Comparison of ENCODE assay signal across 10 mouse cellular contexts in genomic region chr2:44147971-44148370, GRCm38 (mm10).
DNase-seq lines count a peak whose midpoint lies in the region; ATAC-seq and TF ChIP-seq lines count a peak whose summit lies in the region.
"Had no signal": no experiment of that assay in that cellular context is flagged by ENCODE, and none has a peak within 500 bp of the region (broad histone marks: within the 10 kb centered on the region; RNA-seq: fewer than 3 reads in every experiment).

No protein-coding gene starts in this region.

- H3K4me2 ChIP-seq in liver, postnatal 0 days (ENCODE audit: low read depth, low read length) = no peak overlapping the region
- peak overlapping the region; percentile 19; the same call in 1 of the 2 replicates for H3K4me2 ChIP-seq in embryonic facial prominence, embryonic 15.5 days (replicated peaks)

- H3K9me3 ChIP-seq in liver, postnatal 0 days (ENCODE audit: low read length) = no peaks in the 10 kb centered on the region
- H3K9me3 ChIP-seq in embryonic facial prominence, embryonic 15.5 days (replicated peaks) = no peaks in the 10 kb centered on the region

- ATAC-seq in liver, postnatal 0 days = no peak
- ATAC-seq in embryonic facial prominence, embryonic 15.5 days (ENCODE audit: insufficient number of reproducible peaks, low FRiP score, low TSS enrichment, low read depth) = no peak
- no peak for ATAC-seq in megakaryocyte progenitor cell, adult 5-6 weeks (replicated peaks; ENCODE audit: poor library complexity)

- peak overlapping the region; percentile 82 for H3K27ac ChIP-seq in gastrocnemius, adult 2 months
- H3K27ac ChIP-seq in liver, postnatal 0 days (ENCODE audit: low read depth) = 0 out of 2 replicates have a peak overlapping the region, but pooled peaks have one; percentile 22
- H3K27ac ChIP-seq in embryonic facial prominence, embryonic 15.5 days (replicated peaks) = peak overlapping the region; percentile 59
- H3K27ac ChIP-seq: liver, embryonic 14.5 days had no signal

- intact Hi-C loops in gastrocnemius, adult 2 months (cut with DNase I) = loop anchor here (5.0 kb wide), 1 partner anchor 46 kb away; no protein-coding TSS in a partner anchor

- WGBS in liver, postnatal 0 days (ENCODE audit: insufficient replicate concordance) = 56% methylated on average over 7 of the region's 7 CpGs
- 34% methylated on average over 7 of the region's 7 CpGs for WGBS in embryonic facial prominence, embryonic 15.5 days

- peak overlapping the region; percentile 49 for H3K4me3 ChIP-seq in gastrocnemius, adult 2 months
- H3K4me3 ChIP-seq in liver, postnatal 0 days (ENCODE audit: low read depth, low read length) = no peak overlapping the region
- no peak overlapping the region for H3K4me3 ChIP-seq in embryonic facial prominence, embryonic 15.5 days (replicated peaks)

- H3K36me3 ChIP-seq in liver, postnatal 0 days (replicated peaks; ENCODE audit: insufficient read depth, low read length) = no peaks in the 10 kb centered on the region
- H3K36me3 ChIP-seq in embryonic facial prominence, embryonic 15.5 days = no peaks in the 10 kb centered on the region

- H3K9ac ChIP-seq in liver, postnatal 0 days (replicated peaks) = no peak overlapping the region
- no peak overlapping the region for H3K9ac ChIP-seq in embryonic facial prominence, embryonic 15.5 days
- H3K9ac ChIP-seq: liver, embryonic 14.5 days had no signal

- no peaks in the 10 kb centered on the region for H3K27me3 ChIP-seq in liver, postnatal 0 days (ENCODE audit: insufficient read depth, low read length)
- no peaks in the 10 kb centered on the region for H3K27me3 ChIP-seq in embryonic facial prominence, embryonic 15.5 days

- DNase-seq in gastrocnemius, adult 2 months = peak; percentile 37
- DNase-seq in gastrocnemius, adult 8-10 months (ENCODE audit: low spot score in 2 of 2) = no peak
- DNase-seq in liver, postnatal 0 days = no peak
- DNase-seq in liver = no peak
- DNase-seq in kidney, postnatal 14 days = peak; percentile 24
- DNase-seq in urinary bladder, postnatal 25 days (ENCODE audit: low spot score) = no peak
- DNase-seq: thymus, adult 2 months had no signal

- no peaks in the 10 kb centered on the region for H3K4me1 ChIP-seq in liver, postnatal 0 days (ENCODE audit: insufficient read depth)
- peaks cover 7% of the 10 kb centered on the region; the same call in 1 of the 2 replicates for H3K4me1 ChIP-seq in embryonic facial prominence, embryonic 15.5 days

- no peak for TF ChIP-seq CTCF in gastrocnemius, adult 2 months (IDR thresholded peaks at IDR 0.05)
- TF ChIP-seq CTCF in liver, postnatal 0 days (IDR thresholded peaks at IDR 0.05; ENCODE audit: low read depth) = no peak

- TF ChIP-seq EP300 in liver, postnatal 0 days (IDR thresholded peaks at IDR 0.05; ENCODE audit: low read depth) = no peak

Comparison
In these comparisons a context has a peak if more than half of its experiments do, and no peak if none do; other contexts are left out.
1. DNase-seq: peak in gastrocnemius, adult 2 months (single experiment) and kidney, postnatal 14 days (single experiment); none in gastrocnemius, adult 8-10 months (0 of 2), liver, postnatal 0 days (single experiment), liver (single experiment) and urinary bladder, postnatal 25 days (single experiment).
2. H3K27ac ChIP-seq: peak in every context shown above with its lines; median percentile 82 in gastrocnemius, adult 2 months; 59 in embryonic facial prominence, embryonic 15.5 days; 22 in liver, postnatal 0 days.